Mouse (Mus musculus): ENCODE measurements around the gene Nrap. TPM values are rescaled to one million over a fixed set of nuclear protein-coding genes. Genes with fewer than 3 reads are reported as not detected.

Nrap gene
- polyA plus RNA-seq, 1 experiment from 2014 or later: 0.36 TPM

GRCm38 (mm10) chr19:56395183-56395935 is 5.5 kb upstream of the Nrap start:
- Histone ChIP-seq H3K9ac (no peak overlapping the region), H3K4me1 (peaks cover 18% of the 10 kb centered on the region), H3K4me2 (no peak overlapping the region), H3K27ac (no peak overlapping the region), H3K27me3 (replicated peaks) (peaks cover 3% of the 10 kb centered on the region; the same call in 1 of the 2 replicates), H3K36me3 (no peaks in the 10 kb centered on the region), H3K9me3 (no peaks in the 10 kb centered on the region), H3K4me3 (replicated peaks) (no peak overlapping the region)
- 82% methylated on average over 16 of the region's 16 CpGs for WGBS
- ATAC-seq (ENCODE audit: insufficient read depth, low FRiP score, low read depth): no peak

- Histone ChIP-seq H3K36me3 (no peaks in the 10 kb centered on the region), H3K4me3 (replicated peaks) (no peak overlapping the region), H3K27me3 (replicated peaks) (peaks cover 3% of the 10 kb centered on the region; the same call in 1 of the 2 replicates), H3K4me1 (peaks cover 13% of the 10 kb centered on the region), H3K9me3 (no peaks in the 10 kb centered on the region), H3K27ac (no peak overlapping the region), H3K9ac (no peak overlapping the region), H3K4me2 (no peak overlapping the region)
- 76% methylated on average over 9 of the region's 9 CpGs for WGBS
- ATAC-seq (ENCODE audit: insufficient read depth, low FRiP score, low read depth): no peak
Measured at GRCm38 (mm10) chr19:56393311-56393866, 3.6 kb upstream of the Nrap start.

GRCm38 (mm10) chr19:56391307-56392046 is 1.6 kb upstream of the Nrap start:
- peaks cover 3% of the 10 kb centered on the region; the same call in 1 of the 2 replicates for H3K27me3 ChIP-seq (replicated peaks)
- no peak overlapping the region for H3K9ac ChIP-seq
- ATAC-seq (ENCODE audit: insufficient read depth, low FRiP score, low read depth): peak; percentile 98
- H3K36me3 ChIP-seq: no peaks in the 10 kb centered on the region
- H3K27ac ChIP-seq: peak overlapping the region; percentile 41; the same call in 1 of the 2 replicates
- H3K4me3 ChIP-seq (replicated peaks): no peak overlapping the region
- 0 out of 2 replicates have a peak, but pooled peaks cover 4% of the 10 kb centered on the region for H3K4me1 ChIP-seq
- H3K4me2 ChIP-seq: no peak overlapping the region
- WGBS: 62% methylated on average over 6 of the region's 6 CpGs
- H3K9me3 ChIP-seq: no peaks in the 10 kb centered on the region

GRCm38 (mm10) chr19:56389176-56389575 is 661 bp downstream of the Nrap start:
- Histone ChIP-seq H3K9ac (no peak overlapping the region), H3K27me3 (replicated peaks) (no peaks in the 10 kb centered on the region), H3K4me1 (0 out of 2 replicates have a peak, but pooled peaks cover 4% of the 10 kb centered on the region), H3K36me3 (no peaks in the 10 kb centered on the region), H3K4me3 (replicated peaks) (no peak overlapping the region), H3K9me3 (no peaks in the 10 kb centered on the region), H3K27ac (no peak overlapping the region), H3K4me2 (no peak overlapping the region)
- no peak for ATAC-seq (ENCODE audit: insufficient read depth, low FRiP score, low read depth)
- WGBS: 88% methylated on average over 11 of the region's 11 CpGs

- ATAC-seq (ENCODE audit: insufficient read depth, low FRiP score, low read depth): no peak
- Histone ChIP-seq H3K36me3 (no peaks in the 10 kb centered on the region), H3K27ac (no peak overlapping the region), H3K9ac (no peak overlapping the region), H3K4me2 (no peak overlapping the region), H3K27me3 (replicated peaks) (no peaks in the 10 kb centered on the region), H3K4me3 (replicated peaks) (no peak overlapping the region), H3K9me3 (no peaks in the 10 kb centered on the region), H3K4me1 (no peaks in the 10 kb centered on the region)
- WGBS: 75% methylated on average over 4 of the region's 4 CpGs
Measured at GRCm38 (mm10) chr19:56387726-56388302, 2.0 kb downstream of the Nrap start.

GRCm38 (mm10) chr19:56386095-56386494 is 3.7 kb downstream of the Nrap start:
- no peak overlapping the region for H3K4me3 ChIP-seq (replicated peaks)
- H3K9ac ChIP-seq: no peak overlapping the region
- no peak overlapping the region for H3K4me2 ChIP-seq
- no peak overlapping the region for H3K27ac ChIP-seq
- 92% methylated on average over 10 of the region's 10 CpGs for WGBS
- no peaks in the 10 kb centered on the region for H3K4me1 ChIP-seq
- no peaks in the 10 kb centered on the region for H3K36me3 ChIP-seq
- H3K9me3 ChIP-seq: no peaks in the 10 kb centered on the region
- no peaks in the 10 kb centered on the region for H3K27me3 ChIP-seq (replicated peaks)
- ATAC-seq (ENCODE audit: insufficient read depth, low FRiP score, low read depth): no peak

- no peaks in the 10 kb centered on the region for H3K27me3 ChIP-seq (replicated peaks)
- no peak for ATAC-seq (ENCODE audit: insufficient read depth, low FRiP score, low read depth)
- 79% methylated on average over 5 of the region's 5 CpGs for WGBS
- no peaks in the 10 kb centered on the region for H3K36me3 ChIP-seq
- no peaks in the 10 kb centered on the region for H3K4me1 ChIP-seq
- no peak overlapping the region for H3K4me2 ChIP-seq
- H3K4me3 ChIP-seq (replicated peaks): no peak overlapping the region
- H3K9ac ChIP-seq: no peak overlapping the region
- H3K27ac ChIP-seq: no peak overlapping the region
- no peaks in the 10 kb centered on the region for H3K9me3 ChIP-seq
Measured at GRCm38 (mm10) chr19:56385546-56385945, 4.3 kb downstream of the Nrap start.

GRCm38 (mm10) chr19:56381407-56381806 is 8.4 kb downstream of the Nrap start:
- Histone ChIP-seq H3K27me3 (replicated peaks) (no peaks in the 10 kb centered on the region), H3K36me3 (no peaks in the 10 kb centered on the region), H3K9ac (no peak overlapping the region), H3K4me3 (replicated peaks) (no peak overlapping the region), H3K4me1 (no peaks in the 10 kb centered on the region), H3K27ac (no peak overlapping the region), H3K4me2 (no peak overlapping the region), H3K9me3 (no peaks in the 10 kb centered on the region)
- ATAC-seq (ENCODE audit: insufficient read depth, low FRiP score, low read depth): no peak
- WGBS: 77% methylated on average over 10 of the region's 10 CpGs

GRCm38 (mm10) chr19:56380341-56380740 is 9.5 kb downstream of the Nrap start:
- no peaks in the 10 kb centered on the region for H3K9me3 ChIP-seq
- no peaks in the 10 kb centered on the region for H3K4me1 ChIP-seq
- ATAC-seq (ENCODE audit: insufficient read depth, low FRiP score, low read depth): no peak
- no peaks in the 10 kb centered on the region for H3K27me3 ChIP-seq (replicated peaks)
- no peak overlapping the region for H3K4me2 ChIP-seq
- no peak overlapping the region for H3K4me3 ChIP-seq (replicated peaks)
- H3K36me3 ChIP-seq: no peaks in the 10 kb centered on the region
- WGBS: 70% methylated on average over 7 of the region's 7 CpGs
- no peak overlapping the region for H3K9ac ChIP-seq
- H3K27ac ChIP-seq: no peak overlapping the region

- H3K27ac ChIP-seq: no peak overlapping the region
- no peak overlapping the region for H3K4me2 ChIP-seq
- H3K27me3 ChIP-seq (replicated peaks): no peaks in the 10 kb centered on the region
- no peaks in the 10 kb centered on the region for H3K4me1 ChIP-seq
- H3K4me3 ChIP-seq (replicated peaks): no peak overlapping the region
- no peak overlapping the region for H3K9ac ChIP-seq
- H3K9me3 ChIP-seq: no peaks in the 10 kb centered on the region
- no peak for ATAC-seq (ENCODE audit: insufficient read depth, low FRiP score, low read depth)
- H3K36me3 ChIP-seq: no peaks in the 10 kb centered on the region
- WGBS: 70% methylated on average over 13 of the region's 13 CpGs
Measured at GRCm38 (mm10) chr19:56378554-56379172, 11.2 kb downstream of the Nrap start.

GRCm38 (mm10) chr19:56378007-56378406 is 11.8 kb downstream of the Nrap start:
- Histone ChIP-seq H3K36me3 (no peaks in the 10 kb centered on the region), H3K27me3 (replicated peaks) (no peaks in the 10 kb centered on the region), H3K4me1 (no peaks in the 10 kb centered on the region), H3K4me3 (replicated peaks) (no peak overlapping the region), H3K4me2 (no peak overlapping the region), H3K27ac (no peak overlapping the region), H3K9ac (no peak overlapping the region), H3K9me3 (no peaks in the 10 kb centered on the region)
- WGBS: 79% methylated on average over 5 of the region's 5 CpGs
- no peak for ATAC-seq (ENCODE audit: insufficient read depth, low FRiP score, low read depth)
